Mouse (Mus musculus) liver, postnatal 0 days (tissue): ENCODE data around the gene Pcbd1. TPM values are rescaled to one million over a fixed set of nuclear protein-coding genes. Genes with fewer than 3 reads are reported as not detected.
A peak's percentile ranks its signal among the peaks of the same experiment; 100 is the strongest.

Experiments used
- ATAC-seq: fragments of 200-750 bp; cut with Nextera tagmentation; 2 replicates; pipeline ENCODE4 v1.8.0; 2017; ENCODE audit warnings: mild to moderate bottlenecking, moderate library complexity
- DNase-seq: peaks from one replicate; pipeline ENCODE4 v3.0.0-alpha.2; 2016
- H3K27ac ChIP-seq: fragments of 300-500 bp; sonication (generic); 2 replicates; pipeline ENCODE4 v1.5.1; 2014; ENCODE audit warnings: antibody characterized with exemption, moderate library complexity, mild to moderate bottlenecking, low read depth
- H3K27me3 ChIP-seq: fragments of 300-500 bp; sonication (generic); 2 replicates; pipeline ENCODE4 v1.6.1; 2014; ENCODE audit warnings: low read length, control low read depth, mixed read lengths; ENCODE audit not compliant: insufficient read depth
- H3K36me3 ChIP-seq: fragments of 300-500 bp; sonication (generic); replicated peaks from 2 replicates; pipeline ENCODE4 v1.6.1; 2014; ENCODE audit warnings: mild to moderate bottlenecking, control low read depth, low read length, moderate library complexity, mixed read lengths; ENCODE audit not compliant: insufficient read depth
- H3K4me1 ChIP-seq: fragments of 300-500 bp; sonication (generic); 2 replicates; pipeline ENCODE4 v1.6.1; 2014; ENCODE audit warnings: antibody characterized with exemption, mild to moderate bottlenecking, control low read depth; ENCODE audit not compliant: insufficient read depth
- H3K4me2 ChIP-seq: fragments of 300-500 bp; sonication (generic); 2 replicates; pipeline ENCODE4 v1.6.1; 2014; ENCODE audit warnings: low read depth, mild to moderate bottlenecking, low read length, moderate library complexity, mixed read lengths
- H3K4me3 ChIP-seq: fragments of 300-500 bp; sonication (generic); 2 replicates; pipeline ENCODE4 v1.5.1; 2014; ENCODE audit warnings: low read depth, low read length
- H3K9ac ChIP-seq: fragments of 300-500 bp; sonication (generic); replicated peaks from 2 replicates; pipeline ENCODE4 v1.6.1; 2014; ENCODE audit warnings: mild to moderate bottlenecking, moderate library complexity
- H3K9me3 ChIP-seq: fragments of 300-500 bp; sonication (generic); 2 replicates; pipeline ENCODE4 v1.6.1; 2016; ENCODE audit warnings: mild to moderate bottlenecking, control low read depth, low read length, mixed read lengths
- CTCF ChIP-seq: sonication (generic); IDR thresholded peaks from 2 replicates; pipeline ENCODE4 v1.5.1; 2016; ENCODE audit warnings: antibody characterized with exemption, low read depth
- EP300 ChIP-seq: IDR thresholded peaks from 2 replicates; pipeline ENCODE4 v1.6.1; 2016; ENCODE audit warnings: antibody characterized with exemption, low read depth, mild to moderate bottlenecking
- WGBS: fragments of 180-500 bp; shearing (Covaris S2); extraction: QIAGEN DNeasy Blood & Tissue Kit; methylation state at CpG from one replicate; pipeline ENCODE4 v1.1.7; 2014; ENCODE audit not compliant: insufficient replicate concordance; 5-methylcytosine and 5-hydroxymethylcytosine counted together
- polyA plus RNA-seq: library from polyadenylated mRNA; unstranded; fragments of >200 nt; fragmentation: Nextera tagmentation; extraction: Ambion mirVana; gene quantifications from 2 replicates; pipeline ENCODE4 v1.2.1, GENCODE M21; 2015

The Pcbd1 gene
- polyA plus RNA-seq = 333 and 355 TPM in 2 replicates

- H3K36me3 ChIP-seq = no peaks in the 10 kb centered on the region; the same call in 1 of the 2 replicates
- WGBS = 8% methylated on average over 33 of the region's 33 CpGs
- peaks cover 13% of the 10 kb centered on the region for H3K4me1 ChIP-seq
- H3K4me3 ChIP-seq = peak within 1 kb of the TSS; percentile 55
- DNase-seq = peak; percentile 82
- H3K27ac ChIP-seq = peak within 1 kb of the TSS; percentile 94
- ATAC-seq = peak; percentile 90
- H3K9ac ChIP-seq = peak within 1 kb of the TSS; percentile 76
- H3K9me3 ChIP-seq = no peaks in the 10 kb centered on the region
- TF ChIP-seq CTCF (no peak; the same call in 1 of the 2 replicates), EP300 (no peak)
- H3K27me3 ChIP-seq = no peaks in the 10 kb centered on the region
- peak within 1 kb of the TSS; percentile 73 for H3K4me2 ChIP-seq
Measured at GRCm38 (mm10) chr10:61089170-61090142, at the start of gene Pcbd1. Gene Pcbd1 (plus strand): TSS chr10:61089331.

GRCm38 (mm10) chr10:61039657-61040056, 49.5 kb upstream of the Pcbd1 start:
- Histone ChIP-seq H3K9me3 (no peaks in the 10 kb centered on the region), H3K4me1 (no peaks in the 10 kb centered on the region), H3K36me3 (no peaks in the 10 kb centered on the region), H3K4me3 (no peak overlapping the region), H3K27ac (no peak overlapping the region), H3K4me2 (no peak overlapping the region), H3K9ac (no peak overlapping the region), H3K27me3 (no peaks in the 10 kb centered on the region)
- DNase-seq (no peak), ATAC-seq (no peak)
- no peak for TF ChIP-seq EP300
- TF ChIP-seq CTCF = no peak
- WGBS = 68% methylated on average over 12 of the region's 12 CpGs

GRCm38 (mm10) chr10:61045081-61045480, 44.0 kb upstream of the Pcbd1 start:
- H3K9me3 ChIP-seq = no peaks in the 10 kb centered on the region
- ATAC-seq = no peak
- no peak overlapping the region for H3K27ac ChIP-seq
- TF ChIP-seq EP300 = no peak
- TF ChIP-seq CTCF = no peak
- 19% methylated on average over 7 of the region's 8 CpGs for WGBS
- no peak overlapping the region for H3K9ac ChIP-seq
- H3K4me3 ChIP-seq = no peak overlapping the region
- H3K36me3 ChIP-seq = no peaks in the 10 kb centered on the region
- DNase-seq = peak; percentile 37
- no peaks in the 10 kb centered on the region for H3K4me1 ChIP-seq
- H3K4me2 ChIP-seq = no peak overlapping the region
- H3K27me3 ChIP-seq = no peaks in the 10 kb centered on the region

- no peak overlapping the region for H3K4me3 ChIP-seq
- H3K4me2 ChIP-seq = no peak overlapping the region
- DNase-seq (peak; percentile 72), ATAC-seq (0 out of 2 replicates have a peak, but pooled peaks have one; percentile 43)
- peaks cover 4% of the 10 kb centered on the region; the same call in 1 of the 2 replicates for H3K9me3 ChIP-seq
- 55% methylated on average over 14 of the region's 14 CpGs for WGBS
- H3K36me3 ChIP-seq = no peaks in the 10 kb centered on the region
- no peaks in the 10 kb centered on the region for H3K4me1 ChIP-seq
- no peak for TF ChIP-seq EP300
- TF ChIP-seq CTCF = peak; percentile 95
- H3K27ac ChIP-seq = no peak overlapping the region
- no peaks in the 10 kb centered on the region for H3K27me3 ChIP-seq
- H3K9ac ChIP-seq = no peak overlapping the region
Measured at GRCm38 (mm10) chr10:61051993-61052613, 37.0 kb upstream of the Pcbd1 start.

GRCm38 (mm10) chr10:61056661-61057060, 32.5 kb upstream of the Pcbd1 start:
- 90% methylated on average over 7 of the region's 7 CpGs for WGBS
- DNase-seq = no peak

GRCm38 (mm10) chr10:61059101-61059500, 30.0 kb upstream of the Pcbd1 start:
- DNase-seq = no peak
- H3K36me3 ChIP-seq = no peaks in the 10 kb centered on the region
- H3K4me2 ChIP-seq = no peak overlapping the region
- peaks cover 4% of the 10 kb centered on the region; the same call in 1 of the 2 replicates for H3K9me3 ChIP-seq
- no peak overlapping the region for H3K9ac ChIP-seq
- H3K27ac ChIP-seq = no peak overlapping the region
- no peak for ATAC-seq
- H3K4me1 ChIP-seq = peaks cover 3% of the 10 kb centered on the region; the same call in 1 of the 2 replicates
- no peak overlapping the region for H3K4me3 ChIP-seq
- no peak for TF ChIP-seq EP300
- TF ChIP-seq CTCF = no peak
- no CpG with 5 or more reads among the region's 1 CpGs for WGBS
- H3K27me3 ChIP-seq = no peaks in the 10 kb centered on the region

More at GRCm38 (mm10) chr10:61056661-61057060, 32.5 kb upstream of the Pcbd1 start:
- Histone ChIP-seq H3K27me3 (no peaks in the 10 kb centered on the region), H3K9me3 (peaks cover 4% of the 10 kb centered on the region; the same call in 1 of the 2 replicates), H3K4me3 (no peak overlapping the region), H3K27ac (no peak overlapping the region), H3K4me2 (no peak overlapping the region), H3K9ac (no peak overlapping the region), H3K4me1 (peaks cover 3% of the 10 kb centered on the region; the same call in 1 of the 2 replicates), H3K36me3 (no peaks in the 10 kb centered on the region)
- TF ChIP-seq CTCF (no peak), EP300 (no peak)
- ATAC-seq = no peak
